Mouse (Mus musculus) midbrain, embryonic 10.5 days (tissue): Measurements from ENCODE around the gene Gclm. TPM values are rescaled to one million over a fixed set of nuclear protein-coding genes. Genes with fewer than 3 reads are reported as not detected.

Source experiments
- DNase-seq: peaks from one replicate; pipeline ENCODE4 v3.0.0-alpha.2; 2017; ENCODE audit warnings: low spot score
- H3K27ac ChIP-seq: fragments of 300-500 bp; sonication (generic); replicated peaks from 2 replicates; pipeline ENCODE4 v1.5.1; 2016; ENCODE audit warnings: mild to moderate bottlenecking
- H3K27me3 ChIP-seq: fragments of 300-500 bp; sonication (generic); 2 replicates; pipeline ENCODE4 v1.6.1; 2016; ENCODE audit warnings: low read depth, mild to moderate bottlenecking; ENCODE audit not compliant: poor library complexity, severe bottlenecking
- H3K36me3 ChIP-seq: fragments of 300-500 bp; sonication (generic); 2 replicates; pipeline ENCODE4 v1.6.1; 2016; ENCODE audit warnings: mild to moderate bottlenecking, moderate library complexity
- H3K4me1 ChIP-seq: fragments of 300-500 bp; sonication (generic); 2 replicates; pipeline ENCODE4 v1.6.1; 2016
- H3K4me3 ChIP-seq: fragments of 300-500 bp; sonication (generic); 2 replicates; pipeline ENCODE4 v1.5.1; 2016; ENCODE audit warnings: mild to moderate bottlenecking, moderate library complexity
- H3K9me3 ChIP-seq: fragments of 300-500 bp; sonication (generic); replicated peaks from 2 replicates; pipeline ENCODE4 v1.6.1; 2016; ENCODE audit warnings: mild to moderate bottlenecking
- WGBS: fragments of 180-500 bp; shearing (Covaris S2); methylation state at CpG from one replicate; pipeline ENCODE4 v1.1.7; 2016; 5-methylcytosine and 5-hydroxymethylcytosine counted together
- microRNA counts: library from miRNA; unstranded; fragments of <30 nt; microRNA quantifications from one replicate; lab custom pipeline; 2017
- microRNA-seq: library from miRNA; unstranded; fragments of <30 nt; microRNA quantifications from one replicate; pipeline ENCODE4, GENCODE M21; 2017
- polyA plus RNA-seq: library from polyadenylated mRNA; unstranded; fragments of >200 nt; fragmentation: Nextera tagmentation; extraction: Ambion mirVana; gene quantifications from 2 replicates; pipeline ENCODE4 v1.2.1, GENCODE M21; 2016

Gclm gene
- polyA plus RNA-seq, 1 experiment from 2014 or later, result 52.5 TPM

DNA sequence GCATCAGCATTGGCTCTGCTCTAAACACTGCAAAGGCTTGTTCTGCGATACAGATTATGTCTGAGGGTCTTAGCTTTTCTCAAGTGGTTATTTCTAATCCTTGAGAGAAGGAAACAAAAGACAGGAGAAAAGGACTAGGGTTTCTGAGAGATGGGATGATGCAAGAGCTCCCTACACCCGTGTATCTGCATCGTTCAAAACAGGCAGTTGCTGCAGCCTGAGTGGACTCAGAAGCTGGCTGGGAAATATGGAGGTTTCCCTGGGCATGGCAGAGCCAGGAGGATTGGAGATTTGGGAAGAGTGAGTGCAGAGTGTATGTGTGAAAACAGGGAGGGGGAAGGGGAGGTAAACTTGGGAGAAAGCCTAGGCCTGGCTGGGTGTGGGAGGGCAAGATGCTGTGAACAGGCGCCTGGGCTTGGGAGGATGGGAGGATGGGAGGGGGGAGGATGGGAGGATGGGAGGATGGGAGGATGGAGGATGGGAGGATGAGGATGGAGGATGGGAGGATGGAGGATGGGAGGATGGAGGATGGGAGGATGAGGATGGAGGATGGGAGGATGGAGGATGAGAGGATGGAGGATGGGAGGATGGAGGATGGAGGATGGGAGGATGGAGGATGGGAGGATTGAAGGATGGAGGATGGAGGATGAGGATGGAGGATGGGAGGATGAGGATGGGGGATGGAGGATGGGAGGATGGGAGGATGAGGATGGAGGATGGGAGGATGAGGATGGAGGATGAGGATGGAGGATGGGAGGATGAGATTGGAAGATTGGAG, 62.7 kb downstream of the Gclm start:
- WGBS, result 54% methylated on average over 4 of the region's 4 CpGs
- no peaks in the 10 kb centered on the region for H3K36me3 ChIP-seq
- no peak overlapping the region for H3K27ac ChIP-seq
- no peaks in the 10 kb centered on the region for H3K27me3 ChIP-seq
- no peaks in the 10 kb centered on the region for H3K9me3 ChIP-seq
- no peak overlapping the region for H3K4me3 ChIP-seq
- DNase-seq, result no peak
- H3K4me1 ChIP-seq, result peaks cover 9% of the 10 kb centered on the region

DNA sequence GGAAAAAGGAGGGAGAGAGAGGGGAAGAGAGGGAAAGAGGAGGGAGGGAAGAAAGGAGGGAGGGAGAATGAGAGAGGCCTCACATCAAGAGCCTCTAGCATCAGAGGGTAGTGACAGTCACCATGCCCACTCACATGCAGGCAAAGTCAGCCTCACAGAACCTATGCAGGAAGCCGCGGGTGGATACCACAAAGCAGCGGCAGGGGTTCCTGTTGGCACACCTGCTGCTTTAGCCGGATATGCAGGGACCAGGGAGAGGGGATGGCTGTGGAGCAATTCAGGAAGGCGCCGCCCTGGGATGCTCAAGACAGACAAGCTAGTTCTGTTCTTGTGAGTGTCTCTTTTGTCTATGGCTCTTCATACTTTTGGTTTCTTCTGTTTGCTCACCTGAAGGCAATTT, 63.6 kb downstream of the Gclm start:
- Histone ChIP-seq H3K27me3 (no peaks in the 10 kb centered on the region), H3K9me3 (no peaks in the 10 kb centered on the region), H3K27ac (no peak overlapping the region), H3K4me1 (peaks cover 17% of the 10 kb centered on the region), H3K4me3 (no peak overlapping the region), H3K36me3 (no peaks in the 10 kb centered on the region)
- no peak for DNase-seq
- 35% methylated on average over 6 of the region's 6 CpGs for WGBS

DNA sequence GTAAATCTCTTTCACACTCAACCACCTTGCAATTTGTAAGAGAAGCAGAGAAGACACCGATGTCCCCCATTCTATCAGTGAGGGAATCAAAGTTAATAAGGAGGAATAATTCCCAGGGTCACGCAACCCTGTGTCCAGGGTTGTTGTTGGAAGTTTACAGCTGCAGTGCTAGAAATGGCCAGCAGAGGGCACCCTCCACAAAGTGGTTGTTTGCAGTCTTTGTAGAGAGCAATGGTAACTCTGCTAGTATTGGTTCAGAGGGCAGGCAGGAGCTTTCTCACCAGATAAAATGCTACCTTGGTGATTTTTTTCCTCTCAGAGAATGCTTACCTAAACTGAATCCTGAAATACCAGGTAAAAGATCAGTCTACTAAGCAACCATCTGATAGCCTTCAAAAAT, 66.7 kb downstream of the Gclm start:
- 16% methylated on average over 2 of the region's 2 CpGs for WGBS
- no peak overlapping the region for H3K4me3 ChIP-seq
- H3K27ac ChIP-seq, result no peak overlapping the region
- peaks cover 9% of the 10 kb centered on the region; the same call in 1 of the 2 replicates for H3K27me3 ChIP-seq
- peak; percentile 86 for DNase-seq
- no peaks in the 10 kb centered on the region for H3K36me3 ChIP-seq
- H3K4me1 ChIP-seq, result peaks cover 33% of the 10 kb centered on the region
- H3K9me3 ChIP-seq, result no peaks in the 10 kb centered on the region

DNA sequence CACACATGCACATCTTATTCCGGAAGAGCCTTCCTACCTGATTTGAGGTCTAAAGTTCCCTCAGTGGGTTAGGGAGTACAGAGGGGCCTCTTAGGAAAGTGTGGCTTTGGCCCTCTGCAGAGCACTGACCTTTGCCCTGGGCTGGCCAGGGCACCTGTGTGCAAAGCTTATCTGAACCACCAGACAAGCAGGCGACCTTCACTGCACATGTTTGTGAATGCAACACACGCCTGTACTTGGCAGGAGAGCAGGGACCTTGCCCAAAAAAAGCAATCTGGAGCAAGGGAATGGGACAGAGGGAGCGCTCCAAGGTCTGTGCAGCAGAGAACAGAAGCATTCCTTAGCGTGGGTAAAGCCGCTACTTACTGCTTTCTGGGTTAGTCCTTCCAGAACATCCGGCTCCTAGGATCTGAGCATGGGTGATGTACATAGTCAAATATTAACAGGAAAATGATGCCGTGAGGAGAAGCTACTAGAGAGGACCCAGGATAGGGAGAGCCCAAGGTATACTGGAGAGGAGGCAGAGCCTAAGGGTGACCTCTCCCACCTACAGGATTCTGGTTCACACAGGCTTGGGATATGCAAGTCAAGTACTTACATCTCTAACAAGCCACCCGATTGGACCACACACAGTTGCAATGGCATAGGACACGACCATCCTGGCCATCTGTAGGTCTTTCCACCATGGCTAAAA, 67.7 kb downstream of the Gclm start:
- H3K4me1 ChIP-seq, result peaks cover 31% of the 10 kb centered on the region
- H3K36me3 ChIP-seq, result no peaks in the 10 kb centered on the region
- no peak for DNase-seq
- 80% methylated on average over 10 of the region's 10 CpGs for WGBS
- no peak overlapping the region for H3K27ac ChIP-seq
- H3K9me3 ChIP-seq, result no peaks in the 10 kb centered on the region
- H3K27me3 ChIP-seq, result peaks cover 9% of the 10 kb centered on the region; the same call in 1 of the 2 replicates
- no peak overlapping the region for H3K4me3 ChIP-seq

DNA sequence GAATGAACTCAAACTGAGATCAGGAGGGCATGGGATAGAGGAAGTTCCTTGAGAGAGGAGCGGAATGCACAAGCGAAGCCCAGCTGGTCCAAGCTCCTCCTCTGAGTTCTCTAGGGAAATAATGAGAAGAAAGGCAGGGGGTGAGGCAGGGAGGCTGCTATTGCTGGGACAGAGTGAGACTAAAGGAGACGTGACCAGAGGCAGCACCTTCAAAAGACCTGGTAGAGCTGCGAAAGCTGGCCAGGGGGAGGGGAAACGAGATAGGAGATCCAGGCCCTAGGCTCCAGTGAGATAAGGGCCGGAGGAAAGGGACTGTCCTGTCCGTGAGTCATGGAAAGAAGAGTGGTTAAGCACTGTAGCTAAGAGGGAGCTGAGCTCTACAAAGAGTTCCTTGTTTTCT, 68.6 kb downstream of the Gclm start:
- Histone ChIP-seq H3K27me3 (peaks cover 9% of the 10 kb centered on the region; the same call in 1 of the 2 replicates), H3K4me3 (no peak overlapping the region), H3K9me3 (no peaks in the 10 kb centered on the region), H3K36me3 (no peaks in the 10 kb centered on the region), H3K27ac (peak overlapping the region; percentile 69), H3K4me1 (peaks cover 31% of the 10 kb centered on the region)
- 50% methylated on average over 7 of the region's 7 CpGs for WGBS
- no peak for DNase-seq

DNA sequence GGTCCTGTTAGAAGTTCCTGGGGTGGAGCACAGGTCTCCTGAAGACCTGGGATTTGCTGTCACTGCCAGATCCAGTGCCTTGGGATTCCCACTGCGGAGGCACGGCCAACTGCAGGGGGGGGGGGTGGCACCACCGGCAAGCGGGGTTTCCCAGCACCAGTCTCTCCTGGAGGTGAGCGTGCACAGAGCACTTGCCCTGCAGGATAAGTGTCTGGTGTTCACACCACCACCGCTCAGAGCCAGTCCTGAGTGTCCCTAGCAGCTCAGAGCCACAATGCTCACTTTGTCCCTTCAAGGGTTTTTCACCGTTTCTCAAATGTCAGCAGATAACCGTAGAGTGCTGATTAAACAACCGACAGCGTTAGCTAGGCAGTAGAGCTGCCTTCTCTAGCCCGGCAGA, 71.3 kb downstream of the Gclm start:
- no peaks in the 10 kb centered on the region for H3K36me3 ChIP-seq
- DNase-seq, result no peak
- peak overlapping the region; percentile 12; the same call in 1 of the 2 replicates for H3K4me3 ChIP-seq
- no peaks in the 10 kb centered on the region for H3K9me3 ChIP-seq
- H3K4me1 ChIP-seq, result peaks cover 37% of the 10 kb centered on the region
- peak overlapping the region; percentile 57 for H3K27ac ChIP-seq
- 28% methylated on average over 11 of the region's 11 CpGs for WGBS
- H3K27me3 ChIP-seq, result peaks cover 9% of the 10 kb centered on the region; the same call in 1 of the 2 replicates

DNA sequence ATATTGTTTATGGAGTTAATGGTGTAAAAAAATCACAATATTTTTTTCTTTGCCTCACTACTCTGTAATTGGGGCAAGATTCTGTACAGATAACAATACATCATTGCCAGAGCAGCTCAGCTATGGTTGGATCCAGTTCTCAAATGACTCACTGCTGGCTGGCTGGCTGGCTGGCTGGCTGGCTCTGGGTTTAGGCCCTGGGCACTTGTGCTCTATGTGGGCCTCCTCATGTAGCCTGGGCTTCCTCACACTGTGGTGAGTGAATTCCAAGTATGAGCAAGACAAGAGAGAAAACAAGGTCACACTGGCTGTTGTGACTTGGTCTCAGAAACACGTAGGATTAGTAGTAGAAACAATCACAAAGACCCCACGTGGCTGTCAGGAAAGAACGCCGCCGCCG, 72.0 kb downstream of the Gclm start:
- no peaks in the 10 kb centered on the region for H3K36me3 ChIP-seq
- peaks cover 44% of the 10 kb centered on the region for H3K4me1 ChIP-seq
- no peak overlapping the region for H3K27ac ChIP-seq
- no peak for DNase-seq
- no peaks in the 10 kb centered on the region for H3K9me3 ChIP-seq
- H3K4me3 ChIP-seq, result no peak overlapping the region
- 82% methylated on average over 6 of the region's 6 CpGs for WGBS
- H3K27me3 ChIP-seq, result peaks cover 9% of the 10 kb centered on the region; the same call in 1 of the 2 replicates

MicroRNAs encoded within 50 kb of the gene (microRNA counts, 519-probe panel; counts per million panel counts)
- not detected for microRNA mmu-miR-760 (lab: Ali Mortazavi, UCI)

Small RNA genes within 50 kb of the gene (microRNA-seq; reads per million reads assigned to microRNA genes)
- not detected for gene Gm22903
- 368 reads per million, percentile 66 among the genes with 10 or more reads in this experiment for gene Mir760

Other genes with a start within 250 kb of the Gclm start
- gene Abca4, start 201.1 kb upstream of the Gclm start, polyA plus RNA-seq, result 2.2 and 2.6 TPM in 2 replicates
- gene Dnttip2, start 28.8 kb downstream of the Gclm start, polyA plus RNA-seq, result 86.2 and 90.6 TPM in 2 replicates
- 21.8 and 22.9 TPM in 2 replicates for gene Bcar3, start 48.6 kb downstream of the Gclm start, polyA plus RNA-seq